Mouse (Mus musculus) heart, embryonic 16.5 days (tissue): ENCODE data around the gene Arpc2. TPM values are rescaled to one million over a fixed set of nuclear protein-coding genes. Genes with fewer than 3 reads are reported as not detected.
A peak's percentile ranks its signal among the peaks of the same experiment; 100 is the strongest.

Experiments used
- ATAC-seq: fragments of 200-750 bp; cut with Nextera tagmentation; replicated peaks from 2 replicates; pipeline ENCODE4 v1.8.0; 2017; ENCODE audit warnings: moderate number of reproducible peaks; ENCODE audit not compliant: insufficient read depth, low FRiP score; ENCODE audit errors: extremely low read depth
- H3K27ac ChIP-seq: fragments of 300-500 bp; sonication (generic); 2 replicates; pipeline ENCODE4 v1.5.1; 2014; ENCODE audit warnings: mild to moderate bottlenecking, low read length, control low read depth, moderate library complexity
- H3K27me3 ChIP-seq: fragments of 300-500 bp; sonication (generic); 2 replicates; pipeline ENCODE4 v1.6.1; 2014; ENCODE audit warnings: low read length, mixed read lengths; ENCODE audit not compliant: control insufficient read depth, insufficient read depth
- H3K36me3 ChIP-seq: fragments of 300-500 bp; sonication (generic); 2 replicates; pipeline ENCODE4 v1.6.1; 2014; ENCODE audit not compliant: control insufficient read depth, insufficient read depth
- H3K4me1 ChIP-seq: fragments of 300-500 bp; sonication (generic); 2 replicates; pipeline ENCODE4 v1.6.1; 2014; ENCODE audit warnings: low read length, mixed read lengths; ENCODE audit not compliant: control insufficient read depth, insufficient read depth
- H3K4me2 ChIP-seq: fragments of 300-500 bp; sonication (generic); 2 replicates; pipeline ENCODE4 v1.6.1; 2014; ENCODE audit warnings: low read depth, mild to moderate bottlenecking, control low read depth, low read length
- H3K4me3 ChIP-seq: fragments of 300-500 bp; sonication (generic); 2 replicates; pipeline ENCODE4 v1.5.1; 2014; ENCODE audit warnings: mild to moderate bottlenecking, control low read depth, low read length
- H3K9ac ChIP-seq: fragments of 300-500 bp; sonication (generic); 2 replicates; pipeline ENCODE4 v1.6.1; 2014; ENCODE audit warnings: low read length, control low read depth
- H3K9me3 ChIP-seq: fragments of 300-500 bp; sonication (generic); replicated peaks from 2 replicates; pipeline ENCODE4 v1.6.1; 2016; ENCODE audit warnings: low read length; ENCODE audit not compliant: control insufficient read depth
- WGBS: fragments of 180-500 bp; shearing (Covaris S2); extraction: QIAGEN DNeasy Blood & Tissue Kit; methylation state at CpG from one replicate; pipeline ENCODE4 v1.1.7; 2014; 5-methylcytosine and 5-hydroxymethylcytosine counted together
- polyA plus RNA-seq: library from polyadenylated mRNA; unstranded; fragments of >200 nt; fragmentation: Nextera tagmentation; extraction: Ambion mirVana; gene quantifications from 2 replicates; pipeline ENCODE4 v1.2.1, GENCODE M21; 2015

Arpc2 gene
- polyA plus RNA-seq, 1 experiment from 2014 or later, result 472 TPM

DNA sequence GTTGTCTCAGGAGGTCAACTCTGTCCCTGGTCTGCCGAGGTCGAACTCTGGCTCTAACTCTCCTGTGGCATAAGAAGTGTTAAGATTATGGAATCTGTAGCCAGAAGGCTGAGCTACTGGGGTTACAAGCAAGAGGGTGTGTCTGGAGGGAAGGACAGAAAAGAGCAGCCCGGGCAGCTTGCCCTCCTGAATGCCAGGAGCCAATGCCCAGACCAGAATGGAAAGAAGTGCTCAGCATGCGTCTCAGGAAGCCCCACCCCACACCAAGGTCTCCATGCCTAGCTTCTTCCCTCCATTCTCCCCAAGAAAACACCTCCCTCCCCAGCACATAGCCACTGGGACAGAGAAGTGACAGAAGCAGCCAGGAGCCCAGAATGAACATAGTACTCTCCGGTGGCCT, 63.1 kb downstream of the Arpc2 start:
- Histone ChIP-seq H3K4me1 (peaks cover 85% of the 10 kb centered on the region), H3K36me3 (no peaks in the 10 kb centered on the region), H3K4me3 (no peak overlapping the region), H3K27me3 (no peaks in the 10 kb centered on the region), H3K9ac (peak overlapping the region; percentile 56), H3K4me2 (peak overlapping the region; percentile 7; the same call in 1 of the 2 replicates), H3K9me3 (no peaks in the 10 kb centered on the region), H3K27ac (peak overlapping the region; percentile 84)
- WGBS, result 33% methylated on average over 5 of the region's 5 CpGs
- no peak for ATAC-seq

DNA sequence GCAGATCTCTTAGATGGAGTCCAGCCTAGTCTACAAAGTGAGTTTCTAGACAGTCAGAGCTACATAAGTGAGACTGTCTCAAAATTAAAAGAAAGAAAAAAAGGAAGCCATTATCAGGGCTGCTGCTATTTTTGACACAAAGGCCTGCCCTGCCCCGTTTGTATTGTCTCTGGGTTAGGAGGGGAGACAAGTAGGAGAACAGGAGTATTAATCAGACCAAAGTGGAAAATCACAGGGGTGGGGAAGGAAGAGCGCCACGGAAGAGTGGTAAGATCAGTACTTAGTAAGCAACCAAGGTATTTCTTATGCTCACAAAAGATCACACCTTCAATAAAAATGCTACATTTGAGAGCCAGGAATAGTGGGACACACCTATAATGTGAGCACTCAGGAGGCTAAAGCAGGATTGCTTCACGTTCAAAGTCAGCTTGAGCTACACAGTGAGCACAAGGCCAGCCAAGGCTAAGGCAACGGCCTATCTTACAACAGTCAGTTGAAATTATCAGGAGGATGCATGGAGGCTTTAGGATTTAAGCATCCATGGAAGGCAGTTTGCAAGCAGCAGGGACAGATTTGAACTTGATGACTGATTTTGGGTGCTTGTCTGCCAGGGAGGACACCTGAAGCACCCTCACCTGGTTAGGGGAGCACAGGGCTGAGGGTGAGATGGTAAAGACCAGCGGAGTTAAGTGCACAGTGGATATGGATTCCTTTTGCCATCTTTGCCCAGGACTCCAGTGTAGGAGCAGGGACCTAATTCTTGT, 64.6 kb downstream of the Arpc2 start:
- H3K27me3 ChIP-seq, result no peaks in the 10 kb centered on the region
- peak overlapping the region; percentile 75 for H3K27ac ChIP-seq
- peak overlapping the region; percentile 27 for H3K4me2 ChIP-seq
- H3K36me3 ChIP-seq, result no peaks in the 10 kb centered on the region
- no peaks in the 10 kb centered on the region for H3K9me3 ChIP-seq
- no peak overlapping the region for H3K4me3 ChIP-seq
- no peak for ATAC-seq
- H3K4me1 ChIP-seq, result peaks cover 77% of the 10 kb centered on the region
- 47% methylated on average over 6 of the region's 6 CpGs for WGBS
- H3K9ac ChIP-seq, result peak overlapping the region; percentile 50

DNA sequence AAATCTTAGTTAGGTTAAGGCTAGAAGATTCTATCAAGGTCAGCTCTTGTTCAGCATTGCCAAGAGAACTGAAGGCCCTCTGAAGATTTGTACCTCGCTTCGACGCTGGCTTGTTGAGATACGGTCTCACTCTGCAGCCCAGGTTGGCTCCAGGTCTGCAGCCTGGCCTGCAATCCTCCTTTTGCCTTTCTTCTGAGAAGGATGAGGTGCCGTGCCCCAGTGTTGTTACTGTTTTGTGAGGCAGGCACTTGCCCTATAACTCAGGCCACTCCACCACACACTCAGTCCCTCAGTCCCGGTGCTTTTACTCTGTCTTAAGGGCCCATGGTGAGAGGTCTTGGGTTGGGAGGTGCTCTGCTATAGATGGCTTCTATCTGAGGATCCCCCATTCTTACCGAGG, 66.3 kb downstream of the Arpc2 start:
- 85% methylated on average over 7 of the region's 7 CpGs for WGBS
- no peak for ATAC-seq
- Histone ChIP-seq H3K4me3 (no peak overlapping the region), H3K36me3 (no peaks in the 10 kb centered on the region), H3K27ac (no peak overlapping the region), H3K4me2 (peak overlapping the region; percentile 83), H3K9me3 (no peaks in the 10 kb centered on the region), H3K27me3 (no peaks in the 10 kb centered on the region), H3K4me1 (peaks cover 60% of the 10 kb centered on the region), H3K9ac (peak overlapping the region; percentile 56)

DNA sequence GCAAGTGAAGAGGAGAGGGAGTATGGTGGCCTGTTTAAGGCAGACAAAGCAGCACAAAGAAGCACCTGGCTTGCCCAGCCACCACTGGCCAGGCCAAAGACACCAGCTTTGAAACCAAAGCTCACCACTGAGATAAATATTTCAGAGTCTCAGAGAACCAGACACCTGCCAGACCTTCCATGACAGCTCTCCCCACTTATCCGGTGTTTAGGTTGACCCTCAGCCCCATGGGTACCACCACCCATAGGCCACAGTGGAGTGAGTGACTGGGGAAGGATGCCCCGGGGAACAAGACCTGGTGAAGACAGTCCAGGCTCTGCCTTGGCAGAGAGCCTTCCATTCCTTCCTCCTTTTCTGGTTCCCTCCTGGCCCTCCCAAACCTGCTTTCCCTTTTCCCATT, 67.0 kb downstream of the Arpc2 start:
- WGBS, result 53% methylated on average over 2 of the region's 2 CpGs
- Histone ChIP-seq H3K27ac (peak overlapping the region; percentile 95), H3K9me3 (no peaks in the 10 kb centered on the region), H3K36me3 (no peaks in the 10 kb centered on the region), H3K4me3 (peak overlapping the region; percentile 85), H3K4me1 (peaks cover 54% of the 10 kb centered on the region), H3K27me3 (no peaks in the 10 kb centered on the region), H3K4me2 (peak overlapping the region; percentile 83), H3K9ac (peak overlapping the region; percentile 56)
- ATAC-seq, result no peak

DNA sequence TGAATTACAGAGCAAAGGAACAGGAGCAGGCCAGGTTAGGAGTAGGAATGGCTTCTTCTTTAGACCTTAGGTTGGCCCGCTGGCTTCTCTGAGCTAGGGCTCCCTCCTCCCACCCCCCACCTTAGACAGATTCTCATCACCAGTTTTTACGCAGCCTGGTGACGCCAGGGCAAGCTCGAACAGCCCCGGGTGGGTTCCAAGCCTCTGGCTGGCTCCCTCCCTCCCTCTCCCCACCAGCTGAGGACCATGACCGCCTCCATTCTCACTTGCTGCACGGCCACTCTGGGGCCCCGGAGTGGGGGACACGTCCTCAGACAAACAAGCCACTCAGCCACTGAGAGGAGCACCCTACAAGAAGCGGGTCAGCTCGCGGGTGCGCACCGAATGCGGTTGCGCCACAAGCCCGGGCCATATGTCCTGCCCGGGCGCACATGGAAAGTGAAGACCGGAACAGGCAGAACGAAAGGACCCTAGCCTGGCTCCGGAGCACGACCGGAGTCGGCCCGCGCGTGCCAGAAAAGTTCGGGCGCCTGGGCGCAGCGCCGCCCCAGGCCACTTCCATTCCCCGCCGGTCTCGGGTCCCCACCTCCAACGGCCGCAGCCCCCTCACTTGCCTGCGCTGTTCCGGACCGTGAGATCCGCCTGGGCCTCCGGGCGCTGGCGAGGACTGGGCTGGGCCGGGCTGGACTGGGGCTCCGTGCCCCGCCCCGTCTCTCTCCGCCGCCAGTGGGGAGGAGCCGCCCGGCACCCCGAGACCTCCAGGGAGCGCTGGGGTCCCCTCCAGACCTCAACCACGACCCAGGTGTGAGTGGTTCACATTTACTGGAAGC, 67.8 kb downstream of the Arpc2 start:
- 0% methylated on average over 54 of the region's 56 CpGs for WGBS
- Histone ChIP-seq H3K4me2 (peak overlapping the region; percentile 83), H3K9ac (peak overlapping the region; percentile 93), H3K36me3 (no peaks in the 10 kb centered on the region), H3K4me3 (peak overlapping the region; percentile 85), H3K27me3 (no peaks in the 10 kb centered on the region), H3K4me1 (peaks cover 45% of the 10 kb centered on the region), H3K9me3 (no peaks in the 10 kb centered on the region), H3K27ac (peak overlapping the region; percentile 95)
- peak; percentile 84 for ATAC-seq

DNA sequence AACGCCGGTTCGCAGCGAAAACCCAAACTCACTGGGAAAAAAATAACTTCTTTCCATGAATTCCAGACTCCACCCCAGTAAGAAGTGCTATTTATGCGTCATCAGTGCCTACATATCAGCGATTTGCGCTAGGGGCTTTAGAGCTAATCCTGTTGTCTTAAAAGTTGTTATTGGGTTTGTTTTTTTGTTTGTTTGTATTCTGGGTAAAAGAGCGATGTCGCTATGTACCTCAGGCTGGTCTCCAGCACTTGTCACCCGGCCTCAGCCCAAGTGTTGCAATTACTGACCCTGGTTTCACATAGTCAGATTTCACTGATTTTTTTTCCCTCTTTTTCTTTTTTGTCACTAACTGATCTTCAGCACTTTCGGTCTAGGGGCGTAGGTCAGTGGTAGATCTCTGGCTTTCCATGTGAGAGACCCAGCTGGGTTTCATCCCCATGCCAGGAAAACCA, 68.5 kb downstream of the Arpc2 start:
- peak overlapping the region; percentile 95 for H3K27ac ChIP-seq
- peak overlapping the region; percentile 93 for H3K9ac ChIP-seq
- H3K36me3 ChIP-seq, result no peaks in the 10 kb centered on the region
- peaks cover 42% of the 10 kb centered on the region for H3K4me1 ChIP-seq
- peak overlapping the region; percentile 83 for H3K4me2 ChIP-seq
- H3K4me3 ChIP-seq, result peak overlapping the region; percentile 85
- no peaks in the 10 kb centered on the region for H3K27me3 ChIP-seq
- 11% methylated on average over 12 of the region's 12 CpGs for WGBS
- H3K9me3 ChIP-seq, result no peaks in the 10 kb centered on the region
- 0 out of 2 replicates have a peak, but pooled peaks have one; percentile 3 for ATAC-seq

DNA sequence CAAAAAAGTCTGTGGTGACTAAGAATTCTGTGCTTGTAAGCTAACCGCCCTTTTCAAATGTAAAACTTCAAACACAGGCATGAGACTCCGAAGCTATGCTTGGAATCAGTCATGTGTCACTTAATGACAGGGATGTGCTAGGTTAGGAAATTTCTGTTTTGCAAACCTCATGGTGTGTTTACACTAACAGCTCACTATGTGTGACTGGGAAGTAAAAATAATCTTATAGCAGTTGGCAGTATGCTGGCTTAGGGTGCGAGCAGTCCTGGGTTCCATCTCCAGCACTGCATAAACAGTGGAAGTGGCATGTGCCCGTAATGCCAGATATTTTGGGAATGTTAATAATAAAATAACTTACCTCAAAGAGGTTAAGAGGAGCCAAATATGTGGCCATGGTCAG, 69.1 kb downstream of the Arpc2 start:
- ATAC-seq, result no peak
- WGBS, result 61% methylated on average over 4 of the region's 4 CpGs
- Histone ChIP-seq H3K27me3 (no peaks in the 10 kb centered on the region), H3K36me3 (no peaks in the 10 kb centered on the region), H3K4me3 (no peak overlapping the region), H3K4me1 (peaks cover 42% of the 10 kb centered on the region), H3K9me3 (no peaks in the 10 kb centered on the region), H3K4me2 (no peak overlapping the region), H3K9ac (no peak overlapping the region), H3K27ac (peak overlapping the region; percentile 23; the same call in 1 of the 2 replicates)

DNA sequence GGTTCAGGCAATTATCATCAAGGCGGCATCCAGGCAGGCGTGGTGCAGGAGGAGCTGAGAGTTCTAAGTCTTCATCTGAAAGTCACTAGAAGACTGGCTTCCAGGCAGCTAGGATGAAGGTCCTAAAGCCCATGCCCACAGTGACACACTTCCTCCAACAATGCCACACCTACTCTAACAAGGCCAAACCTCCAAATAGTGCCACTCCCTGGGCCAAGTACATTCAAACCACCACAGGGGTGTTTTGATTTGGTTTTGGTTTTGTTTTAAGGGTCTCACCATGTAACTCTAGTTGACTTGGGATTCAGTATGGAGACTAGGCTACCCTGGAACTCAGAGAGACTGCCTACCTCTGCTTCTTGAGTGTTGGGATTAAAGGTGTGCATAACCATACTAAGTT, 69.6 kb downstream of the Arpc2 start, which contains the start of gene Tmbim1:
Tmbim1 (minus strand) TSS at position 101 of the 400 bp plus-strand sequence.
- H3K27me3 ChIP-seq, result no peaks in the 10 kb centered on the region
- no peaks in the 10 kb centered on the region for H3K9me3 ChIP-seq
- peaks cover 37% of the 10 kb centered on the region for H3K4me1 ChIP-seq
- no peak for ATAC-seq
- no peaks in the 10 kb centered on the region for H3K36me3 ChIP-seq
- WGBS, result 83% methylated on average over 2 of the region's 2 CpGs
- peak within 1 kb of the TSS; percentile 83 for H3K4me2 ChIP-seq
- H3K9ac ChIP-seq, result peak within 1 kb of the TSS; percentile 93
- peak within 1 kb of the TSS; percentile 95 for H3K27ac ChIP-seq
- H3K4me3 ChIP-seq, result peak within 1 kb of the TSS; percentile 85

DNA sequence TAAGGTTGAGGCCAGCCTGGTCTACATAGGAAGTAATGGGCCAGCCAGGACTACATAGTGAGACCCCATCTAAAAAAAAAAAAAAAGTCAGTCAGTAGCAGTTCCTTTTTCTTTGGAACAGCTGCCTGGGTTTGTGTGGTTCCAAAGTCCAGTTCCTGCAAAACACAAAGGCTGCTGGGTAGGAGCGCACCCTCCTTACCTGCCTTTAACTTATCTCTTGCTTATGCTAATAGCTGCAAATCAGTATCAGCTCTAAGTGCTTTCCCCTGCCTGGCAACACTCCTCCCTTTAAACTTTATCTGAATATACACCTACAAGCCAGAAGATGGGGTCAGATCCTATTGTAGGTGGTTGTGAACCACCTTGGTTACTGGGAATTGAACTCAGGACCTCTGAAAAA, 71.3 kb downstream of the Arpc2 start:
- peaks cover 30% of the 10 kb centered on the region for H3K4me1 ChIP-seq
- H3K4me2 ChIP-seq, result no peak overlapping the region
- no peak for ATAC-seq
- no peaks in the 10 kb centered on the region for H3K36me3 ChIP-seq
- no peaks in the 10 kb centered on the region for H3K27me3 ChIP-seq
- no peak overlapping the region for H3K9ac ChIP-seq
- WGBS, result 94% methylated on average over 1 of the region's 1 CpGs
- no peak overlapping the region for H3K4me3 ChIP-seq
- no peaks in the 10 kb centered on the region for H3K9me3 ChIP-seq
- H3K27ac ChIP-seq, result no peak overlapping the region
